Comparison of ENCODE assay signal across 7 mouse cellular contexts in genomic region chr6:85709206-85709605, GRCm38 (mm10).
DNase-seq lines count a peak whose midpoint lies in the region; ATAC-seq lines count a peak whose summit lies in the region.

No protein-coding gene starts in this region.

- DNase-seq in brain, adult 2 months (ENCODE audit: low read depth, low spot score): peak; percentile 16
- DNase-seq in cerebellum, adult 11-12 months: peak; percentile 32
- DNase-seq in cerebellum, adult 9-10 months: peak; percentile 49
- DNase-seq in kidney, adult 11 months: peak; percentile 14
- peak; percentile 1 for DNase-seq in left cerebral cortex, adult 11 months (ENCODE audit: low spot score)
- DNase-seq in retina, adult 2 months (ENCODE audit: low read depth, low spot score): peak; percentile 3

- ATAC-seq in frontal cortex, adult (ENCODE audit: low TSS enrichment): peak; percentile 86

Comparison
In these comparisons a context has a peak if more than half of its experiments do, and no peak if none do; other contexts are left out.
1. Peak in every context shown above with its lines: DNase-seq and ATAC-seq.